Mouse (Mus musculus): ENCODE measurements at regions not wholly inside any gene's neighbourhood (a gene's known extent, or its start where the extent isn't known, plus 50 kb on each side); places are given as distances from the start of the nearest gene placed in this dataset.

- DNase-seq = no peak
Measured at GRCm38 (mm10) chr15:74461935-74462334, 174.2 kb downstream of the Mroh4 start.

- DNase-seq = no peak
Measured at GRCm38 (mm10) chr15:74459345-74459975, 176.7 kb downstream of the Mroh4 start.

- DNase-seq = no peak
Measured at GRCm38 (mm10) chr15:74458940-74459339, 177.2 kb downstream of the Mroh4 start.

- no peak for DNase-seq
Measured at GRCm38 (mm10) chr15:74457965-74458364, 178.2 kb downstream of the Mroh4 start.

- DNase-seq = no peak
Measured at GRCm38 (mm10) chr15:74456675-74457040, 179.5 kb downstream of the Mroh4 start.

- DNase-seq = peak; percentile 9
Measured at GRCm38 (mm10) chr15:74455921-74456674, 180.1 kb downstream of the Mroh4 start.

- DNase-seq = no peak
Measured at GRCm38 (mm10) chr15:74454543-74454942, 181.6 kb downstream of the Mroh4 start.

- DNase-seq = no peak
Measured at GRCm38 (mm10) chr15:74453810-74454209, 182.3 kb downstream of the Mroh4 start.

GRCm38 (mm10) chr15:74452426-74452825 is 183.7 kb downstream of the Mroh4 start:
- DNase-seq = no peak

- DNase-seq = no peak
Measured at GRCm38 (mm10) chr15:74441889-74442288, 194.3 kb downstream of the Mroh4 start.

GRCm38 (mm10) chr15:74426989-74427388 is 209.2 kb downstream of the Mroh4 start:
- DNase-seq = no peak

- DNase-seq = no peak
Measured at GRCm38 (mm10) chr15:74423001-74423400, 213.2 kb downstream of the Mroh4 start.

- no peak for DNase-seq
Measured at GRCm38 (mm10) chr15:74420550-74420949, 215.6 kb downstream of the Mroh4 start.

- DNase-seq = no peak
Measured at GRCm38 (mm10) chr15:74418635-74419034, 217.5 kb downstream of the Mroh4 start.

GRCm38 (mm10) chr15:74413217-74413616 is 222.9 kb downstream of the Mroh4 start:
- DNase-seq = no peak

GRCm38 (mm10) chr15:74412261-74412660 is 223.9 kb downstream of the Mroh4 start:
- no peak for DNase-seq

- DNase-seq = peak; percentile 18
Measured at GRCm38 (mm10) chr15:74411097-74411496, 225.1 kb downstream of the Mroh4 start.

GRCm38 (mm10) chr15:74404866-74405265 is 231.3 kb downstream of the Mroh4 start:
- no peak for DNase-seq

GRCm38 (mm10) chr15:74401275-74401674 is 234.9 kb downstream of the Mroh4 start:
- no peak for DNase-seq

GRCm38 (mm10) chr15:74396029-74396428 is 240.1 kb downstream of the Mroh4 start:
- no peak for DNase-seq

- DNase-seq = no peak
Measured at GRCm38 (mm10) chr15:74387533-74387932, 248.6 kb downstream of the Mroh4 start.

- peak; percentile 53 for DNase-seq
Measured at GRCm38 (mm10) chr15:74382556-74382955, 253.6 kb downstream of the Mroh4 start.

GRCm38 (mm10) chr15:74379366-74379765 is 256.8 kb downstream of the Mroh4 start:
- DNase-seq = no peak

GRCm38 (mm10) chr15:74369461-74369860 is 266.7 kb downstream of the Mroh4 start:
- no peak for DNase-seq

- DNase-seq = no peak
Measured at GRCm38 (mm10) chr15:74347911-74348310, 288.2 kb downstream of the Mroh4 start.
